In the genomic region with DNA sequence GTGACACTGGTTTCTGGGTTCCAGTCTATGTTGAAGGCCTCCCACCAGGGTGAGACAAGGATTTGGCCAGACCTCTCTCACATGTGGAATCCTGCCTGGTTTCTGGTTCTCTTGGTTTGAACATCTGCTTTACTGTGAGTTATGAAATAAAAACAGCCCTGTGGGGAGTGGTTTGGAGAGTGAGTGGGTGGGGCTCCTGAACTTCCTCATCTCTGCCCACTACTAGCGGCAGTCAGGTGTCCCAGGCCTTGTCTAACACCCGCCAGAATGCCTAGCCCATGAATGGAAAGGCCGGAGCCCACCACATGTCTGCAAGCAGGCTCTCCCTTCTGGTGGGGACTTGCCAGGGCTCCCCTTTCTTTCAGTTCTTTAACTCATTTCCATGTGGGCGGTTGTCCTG, we compare ENCODE assay signal across 13 mouse cellular contexts. TPM values are rescaled to one million over a fixed set of nuclear protein-coding genes. Genes with fewer than 3 reads are reported as not detected.
A peak's percentile ranks its signal among the peaks of the same experiment; 100 is the strongest.
DNase-seq lines count a peak whose midpoint lies in the region; ATAC-seq and TF ChIP-seq lines count a peak whose summit lies in the region.
"Had no signal": no experiment of that assay in that cellular context is flagged by ENCODE, and none has a peak within 500 bp of the region (broad histone marks: within the 10 kb centered on the region; RNA-seq: fewer than 3 reads in every experiment).

No protein-coding gene starts in this region.

- 57% methylated on average over 4 of the region's 4 CpGs for WGBS in liver, postnatal 0 days (ENCODE audit: insufficient replicate concordance)
- WGBS in liver, embryonic 11.5 days = 72% methylated on average over 4 of the region's 4 CpGs
- 93% methylated on average over 4 of the region's 4 CpGs for WGBS in forebrain, embryonic 11.5 days

- intact Hi-C loops in gastrocnemius, postnatal 14 days (cut with DNase I; ENCODE audit: low total_unique reads) = no loop called here

- no peak for TF ChIP-seq EP300 in liver, postnatal 0 days (IDR thresholded peaks at IDR 0.05; ENCODE audit: low read depth)
- no peak for TF ChIP-seq EP300 in MEL (IDR thresholded peaks at IDR 0.05; ENCODE audit: low read depth in 1 of 2, low read length in 2 of 2)

- no peak for TF ChIP-seq POLR2A in MEL (IDR thresholded peaks at IDR 0.05; ENCODE audit: control insufficient read depth in 1 of 2, insufficient read depth in 1 of 2, low read depth in 1 of 2, low read length in 2 of 2, poor library complexity in 1 of 2)

- ATAC-seq in liver, postnatal 0 days = peak; percentile 45; the same call in 1 of the 2 replicates
- no peak for ATAC-seq in liver, embryonic 11.5 days (replicated peaks; ENCODE audit: low FRiP score)
- peak; percentile 91 for ATAC-seq in megakaryocyte progenitor cell, adult 5-6 weeks (replicated peaks; ENCODE audit: poor library complexity)
- no peak for ATAC-seq in forebrain, embryonic 11.5 days (replicated peaks; ENCODE audit: low FRiP score)

- H3K4me3 ChIP-seq in liver, postnatal 0 days (ENCODE audit: low read depth, low read length) = no peak overlapping the region
- no peak overlapping the region for H3K4me3 ChIP-seq in liver, embryonic 11.5 days (ENCODE audit: low read depth, low read length)
- H3K4me3 ChIP-seq in MEL (ENCODE audit: control insufficient read depth in 1 of 2, insufficient read depth in 1 of 2, low read depth in 2 of 2, low read length in 2 of 2) = no peak overlapping the region
- no peak overlapping the region for H3K4me3 ChIP-seq in forebrain, embryonic 11.5 days (ENCODE audit: low read depth, low read length)
- H3K4me3 ChIP-seq: embryonic facial prominence, embryonic 15.5 days; hindbrain, embryonic 10.5 days had no signal

- no peak overlapping the region for H3K9ac ChIP-seq in liver, postnatal 0 days (replicated peaks)
- H3K9ac ChIP-seq in liver, embryonic 11.5 days (ENCODE audit: low read depth, low read length) = no peak overlapping the region
- no peak overlapping the region for H3K9ac ChIP-seq in MEL (ENCODE audit: control insufficient read depth, low read depth, low read length, poor library complexity, severe bottlenecking)
- H3K9ac ChIP-seq in forebrain, embryonic 11.5 days (ENCODE audit: low read length) = no peak overlapping the region
- H3K9ac ChIP-seq: embryonic facial prominence, embryonic 15.5 days had no signal

- no peaks in the 10 kb centered on the region for H3K36me3 ChIP-seq in liver, postnatal 0 days (replicated peaks; ENCODE audit: insufficient read depth, low read length)
- no peaks in the 10 kb centered on the region for H3K36me3 ChIP-seq in liver, embryonic 11.5 days (ENCODE audit: control insufficient read depth, insufficient read depth, low read length)
- H3K36me3 ChIP-seq in MEL (ENCODE audit: control insufficient read depth in 1 of 2, insufficient read depth in 2 of 2, low read length in 2 of 2) = peaks cover 0 to 3% of the 10 kb centered on the region in 2 experiments; a peak in 2 of 4 replicates
- H3K36me3 ChIP-seq in forebrain, embryonic 11.5 days (ENCODE audit: control insufficient read depth, insufficient read depth, low read length) = no peaks in the 10 kb centered on the region
- H3K36me3 ChIP-seq: embryonic facial prominence, embryonic 15.5 days; hindbrain, embryonic 10.5 days had no signal

- TF ChIP-seq CTCF in liver, postnatal 0 days (IDR thresholded peaks at IDR 0.05; ENCODE audit: low read depth) = no peak
- TF ChIP-seq CTCF in MEL (IDR thresholded peaks at IDR 0.05 in 2 of 3, conservative IDR thresholded peaks at IDR 0.05 in 1 of 3; ENCODE audit: control insufficient read depth in 1 of 3, insufficient read depth in 1 of 3, low read depth in 2 of 3, low read length in 3 of 3, poor library complexity in 1 of 3, severe bottlenecking in 1 of 3) = no peak

- H3K9me3 ChIP-seq in liver, postnatal 0 days (ENCODE audit: low read length) = no peaks in the 10 kb centered on the region
- H3K9me3 ChIP-seq in liver, embryonic 11.5 days (ENCODE audit: control insufficient read depth, low read length) = no peaks in the 10 kb centered on the region
- no peaks in the 10 kb centered on the region for H3K9me3 ChIP-seq in MEL (replicated peaks; ENCODE audit: insufficient read depth, low read length)
- H3K9me3 ChIP-seq in forebrain, embryonic 11.5 days (ENCODE audit: control insufficient read depth, low read length) = no peaks in the 10 kb centered on the region
- H3K9me3 ChIP-seq: embryonic facial prominence, embryonic 15.5 days; hindbrain, embryonic 10.5 days had no signal

- no peaks in the 10 kb centered on the region for H3K79me2 ChIP-seq in MEL (ENCODE audit: control insufficient read depth, insufficient read depth, low read length, poor library complexity)

- H3K4me2 ChIP-seq in liver, postnatal 0 days (ENCODE audit: low read depth, low read length) = no peak overlapping the region
- no peak overlapping the region for H3K4me2 ChIP-seq in liver, embryonic 11.5 days
- no peak overlapping the region for H3K4me2 ChIP-seq in forebrain, embryonic 11.5 days (ENCODE audit: low read depth, low read length, severe bottlenecking)
- H3K4me2 ChIP-seq: embryonic facial prominence, embryonic 15.5 days had no signal

- TF ChIP-seq RAD21 in MEL (IDR thresholded peaks at IDR 0.05; ENCODE audit: low read depth, low read length) = no peak

- peak; percentile 30 for DNase-seq in liver, postnatal 0 days
- DNase-seq in liver, embryonic 11.5 days (ENCODE audit: low spot score) = no peak
- DNase-seq in MEL (ENCODE audit: low read depth, low spot score) = peak; percentile 61
- peak; percentile 16 for DNase-seq in gastrocnemius, postnatal 14 days
- DNase-seq in forebrain, embryonic 11.5 days (ENCODE audit: low spot score) = no peak
- no peak for DNase-seq in Muller cell, postnatal 12 days (ENCODE audit: inconsistent ontology term)
- no peak for DNase-seq in right cerebral cortex, postnatal 10 days (ENCODE audit: low spot score in 2 of 2)
- DNase-seq: kidney, adult 11 months; kidney, postnatal 4 days; thymus, adult 18-20 months had no signal

- H3K4me1 ChIP-seq in liver, postnatal 0 days (ENCODE audit: insufficient read depth) = no peaks in the 10 kb centered on the region
- H3K4me1 ChIP-seq in liver, embryonic 11.5 days (replicated peaks; ENCODE audit: control insufficient read depth, insufficient read depth, low read length) = no peaks in the 10 kb centered on the region
- H3K4me1 ChIP-seq in MEL (ENCODE audit: control insufficient read depth in 1 of 2, insufficient read depth in 2 of 2, low read length in 2 of 2) = peaks cover 0 to 2% of the 10 kb centered on the region in 2 experiments; a peak in 1 of 4 replicates
- no peaks in the 10 kb centered on the region for H3K4me1 ChIP-seq in forebrain, embryonic 11.5 days (replicated peaks; ENCODE audit: control insufficient read depth, insufficient read depth, low read length)

- no peaks in the 10 kb centered on the region for H3K27me3 ChIP-seq in liver, postnatal 0 days (ENCODE audit: insufficient read depth, low read length)
- no peaks in the 10 kb centered on the region for H3K27me3 ChIP-seq in liver, embryonic 11.5 days (replicated peaks; ENCODE audit: control insufficient read depth, insufficient read depth, low read length)
- no peaks in the 10 kb centered on the region for H3K27me3 ChIP-seq in MEL (ENCODE audit: control insufficient read depth in 1 of 2, insufficient read depth in 2 of 2, low read length in 2 of 2)
- H3K27me3 ChIP-seq in forebrain, embryonic 11.5 days (ENCODE audit: control insufficient read depth, insufficient read depth, low read length) = no peaks in the 10 kb centered on the region
- H3K27me3 ChIP-seq: embryonic facial prominence, embryonic 15.5 days had no signal

- H3K27ac ChIP-seq in liver, postnatal 0 days (ENCODE audit: low read depth) = no peak overlapping the region
- no peak overlapping the region for H3K27ac ChIP-seq in liver, embryonic 11.5 days (ENCODE audit: low read depth, low read length)
- no peak overlapping the region for H3K27ac ChIP-seq in MEL (ENCODE audit: control insufficient read depth, low read depth, low read length)
- no peak overlapping the region for H3K27ac ChIP-seq in forebrain, embryonic 11.5 days (ENCODE audit: low read depth, low read length)
- H3K27ac ChIP-seq: embryonic facial prominence, embryonic 15.5 days; hindbrain, embryonic 10.5 days had no signal

TF ChIP-seq in MEL, 35 proteins besides CTCF, POLR2A, EP300 and RAD21:
- TF ChIP-seq BHLHE40 (IDR thresholded peaks at IDR 0.05; ENCODE audit: borderline replicate concordance, low read depth, low read length) (no peak), USF1 (IDR thresholded peaks at IDR 0.05; ENCODE audit: low read depth, low read length) (0 out of 2 replicates have a peak, but pooled peaks have one; percentile 48), CHD1 (IDR thresholded peaks at IDR 0.05; ENCODE audit: low read depth, low read length) (no peak), SIN3A (IDR thresholded peaks at IDR 0.05; ENCODE audit: low read length) (no peak)

RNA-seq across cellular contexts. Expression of a gene that starts 42.3 kb away (rescaled TPM):
- 16.5 and 17.1 TPM in 2 replicates for polyA plus RNA-seq in liver, postnatal 0 days (2015; fragmentation: Nextera tagmentation; extraction: Ambion mirVana)
- 65.2 and 65.9 TPM in 2 replicates for polyA plus RNA-seq in liver, embryonic 11.5 days (2014; fragmentation: Nextera tagmentation; extraction: Ambion mirVana)
- 28.8 and 32.5 TPM in 2 replicates for total RNA-seq in MEL (2012; rRNA removed)
- 10 to 100 TPM in 1 of 2 experiments, not detected in 1; 36.0 TPM for polyA plus RNA-seq in MEL (2012; ENCODE audit: insufficient read depth in 1 of 2, insufficient read length in 2 of 2, low read depth in 1 of 2, low replicate concordance in 2 of 2, missing spikeins in 1 of 2)
- 10 to 100 TPM; 12.1 to 12.5 TPM for total RNA-seq in gastrocnemius, postnatal 14 days (2021)
- total RNA-seq in megakaryocyte progenitor cell, adult 5-6 weeks (2015) = 29.5 and 34.1 TPM in 2 replicates
- 59.8 and 63.1 TPM in 2 replicates for total RNA-seq in megakaryocyte progenitor cell, adult 5-6 weeks (2017)
- polyA plus RNA-seq in forebrain, embryonic 11.5 days (2014; fragmentation: Nextera tagmentation; extraction: Ambion mirVana) = 36.8 and 36.9 TPM in 2 replicates

RNA-seq across cellular contexts. Expression of a gene that starts 48.1 kb away (rescaled TPM):
- 35.6 and 39.6 TPM in 2 replicates for polyA plus RNA-seq in liver, postnatal 0 days (2015; fragmentation: Nextera tagmentation; extraction: Ambion mirVana)
- polyA plus RNA-seq in liver, embryonic 11.5 days (2014; fragmentation: Nextera tagmentation; extraction: Ambion mirVana) = 43.6 and 47.2 TPM in 2 replicates
- 24.6 and 28.6 TPM in 2 replicates for total RNA-seq in MEL (2012; rRNA removed)
- 10 to 100 TPM in 1 of 2 experiments, not detected in 1; 16.4 TPM for polyA plus RNA-seq in MEL (2012; ENCODE audit: insufficient read depth in 1 of 2, insufficient read length in 2 of 2, low read depth in 1 of 2, low replicate concordance in 2 of 2, missing spikeins in 1 of 2)
- 10 to 100 TPM; 48.2 to 59.3 TPM for total RNA-seq in gastrocnemius, postnatal 14 days (2021)
- 30.1 and 42.9 TPM in 2 replicates for total RNA-seq in megakaryocyte progenitor cell, adult 5-6 weeks (2015)
- 23.5 and 27.0 TPM in 2 replicates for total RNA-seq in megakaryocyte progenitor cell, adult 5-6 weeks (2017)
- polyA plus RNA-seq in forebrain, embryonic 11.5 days (2014; fragmentation: Nextera tagmentation; extraction: Ambion mirVana) = 32.0 and 40.9 TPM in 2 replicates

Comparison
In these comparisons a context has a peak if more than half of its experiments do, and no peak if none do; other contexts are left out.
1. ATAC-seq: peak in liver, postnatal 0 days (single experiment) and megakaryocyte progenitor cell, adult 5-6 weeks (single experiment); none in liver, embryonic 11.5 days (single experiment) and forebrain, embryonic 11.5 days (single experiment).
2. DNase-seq: peak in liver, postnatal 0 days (single experiment), MEL (single experiment) and gastrocnemius, postnatal 14 days (single experiment); none in liver, embryonic 11.5 days (single experiment), forebrain, embryonic 11.5 days (single experiment), Muller cell, postnatal 12 days (single experiment) and right cerebral cortex, postnatal 10 days (0 of 2).